Mouse (Mus musculus): ENCODE results near the gene Itga3.

DNA sequence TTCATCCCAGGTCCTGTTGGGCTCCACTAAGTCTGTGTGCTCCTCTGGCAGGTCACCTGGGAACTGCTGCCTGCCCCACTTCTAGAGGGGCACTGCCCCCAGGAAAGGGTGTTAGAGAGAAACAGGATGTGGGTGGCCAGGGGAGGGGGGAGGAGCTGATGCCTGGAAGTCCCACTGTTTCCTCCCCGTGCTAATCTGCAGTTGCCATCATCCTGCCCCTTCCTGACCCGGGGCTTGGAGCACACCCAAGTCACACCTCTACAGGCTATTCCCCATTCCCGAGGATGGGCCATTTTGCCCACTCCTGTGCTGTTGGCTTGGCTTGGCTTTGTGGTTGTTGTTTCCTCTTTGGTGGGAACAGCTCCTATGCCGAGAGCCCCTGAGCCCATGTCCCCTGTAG lies 76.1 kb downstream of the Itga3 start:
- TF ChIP-seq FLI1 (IDR thresholded peaks at IDR 0.05; ENCODE audit: low read length): no peak
- TF ChIP-seq GATA1 (IDR thresholded peaks at IDR 0.05; ENCODE audit: borderline replicate concordance, low read length): no peak
